8 mouse cellular contexts compared by ENCODE assay signal in the genomic region with DNA sequence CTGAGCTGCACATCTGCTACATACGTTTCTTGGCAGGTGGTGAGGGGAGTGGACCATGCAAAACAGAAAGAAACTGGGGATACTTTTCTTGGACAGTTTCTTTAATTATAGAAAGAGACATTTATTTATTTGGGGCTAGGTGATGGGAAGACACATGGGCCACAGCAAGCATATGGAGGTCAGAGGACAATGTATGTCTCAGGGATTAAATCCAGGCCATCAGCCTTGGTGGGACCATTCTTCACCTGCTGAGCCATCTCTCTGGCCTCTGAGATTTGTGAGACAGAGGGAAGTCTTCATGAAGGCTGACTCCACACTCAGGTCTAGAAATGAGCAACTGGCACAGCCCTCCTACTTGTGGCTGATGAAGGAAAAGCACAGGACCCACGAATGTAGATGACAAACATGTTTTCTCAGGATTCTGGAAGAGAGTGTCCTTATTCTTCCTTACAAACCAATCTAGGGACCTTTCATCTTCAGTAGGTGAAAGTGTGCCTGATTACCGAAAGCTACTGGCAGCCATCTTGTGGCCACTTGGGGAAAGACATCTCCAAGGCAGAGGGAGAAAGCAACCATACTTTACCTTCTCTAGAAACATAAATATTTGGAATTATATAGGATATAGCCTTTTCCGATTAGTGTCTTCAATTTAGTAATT. TPM values are rescaled to one million over a fixed set of nuclear protein-coding genes. Genes with fewer than 3 reads are reported as not detected.
DNase-seq lines count a peak whose midpoint lies in the region; ATAC-seq lines count a peak whose summit lies in the region.

No protein-coding gene starts in this region.

- intact Hi-C loops in left cerebral cortex, postnatal 36 days (cut with DNase I) = loop anchor here (2.0 kb wide), 1 partner anchor 93 kb away; no protein-coding TSS in a partner anchor

- ATAC-seq in granulocyte monocyte progenitor cell, adult 5-6 weeks (replicated peaks; ENCODE audit: poor library complexity, severe bottlenecking) = 0 out of 2 replicates have a peak, but pooled peaks have one; percentile 31

- peak; percentile 53 to 64 for DNase-seq in left cerebral cortex, adult 18-20 months (ENCODE audit: low spot score in 2 of 2)
- DNase-seq in left cerebral cortex, adult 11 months (ENCODE audit: low spot score) = no peak
- peak; percentile 47 for DNase-seq in MN1 (ENCODE audit: low spot score)
- peak; percentile 8 for DNase-seq in c-Kit-positive CD71-positive TER-119-negative erythroid progenitor cells, embryonic 14.5 days (ENCODE audit: low read depth)
- DNase-seq in left cerebral cortex, postnatal 36 days (ENCODE audit: low spot score in 2 of 2) = peak; percentile 39 to 50
- peak; percentile 11 for DNase-seq in retina, adult 2 months (ENCODE audit: low read depth, low spot score)
- peak; percentile 2 for DNase-seq in yolk sac, embryonic 10.5 days (ENCODE audit: low spot score)

RNA-seq across cellular contexts. Expression of a gene that starts 45.3 kb away (rescaled TPM):
- total RNA-seq in left cerebral cortex, adult 18-20 months (2021) = under 1 TPM; 0.60 to 0.66 TPM
- total RNA-seq in granulocyte monocyte progenitor cell, adult 5-6 weeks (2014; fragmentation: Nextera tagmentation) = not detected in 2 replicates
- total RNA-seq in granulocyte monocyte progenitor cell, adult 5-6 weeks (2017) = not detected in 2 replicates
- under 1 TPM; 0.62 to 0.91 TPM for total RNA-seq in left cerebral cortex, postnatal 36 days (2021)
